Comparison of ENCODE assay signal across 8 mouse cellular contexts in the genomic region with DNA sequence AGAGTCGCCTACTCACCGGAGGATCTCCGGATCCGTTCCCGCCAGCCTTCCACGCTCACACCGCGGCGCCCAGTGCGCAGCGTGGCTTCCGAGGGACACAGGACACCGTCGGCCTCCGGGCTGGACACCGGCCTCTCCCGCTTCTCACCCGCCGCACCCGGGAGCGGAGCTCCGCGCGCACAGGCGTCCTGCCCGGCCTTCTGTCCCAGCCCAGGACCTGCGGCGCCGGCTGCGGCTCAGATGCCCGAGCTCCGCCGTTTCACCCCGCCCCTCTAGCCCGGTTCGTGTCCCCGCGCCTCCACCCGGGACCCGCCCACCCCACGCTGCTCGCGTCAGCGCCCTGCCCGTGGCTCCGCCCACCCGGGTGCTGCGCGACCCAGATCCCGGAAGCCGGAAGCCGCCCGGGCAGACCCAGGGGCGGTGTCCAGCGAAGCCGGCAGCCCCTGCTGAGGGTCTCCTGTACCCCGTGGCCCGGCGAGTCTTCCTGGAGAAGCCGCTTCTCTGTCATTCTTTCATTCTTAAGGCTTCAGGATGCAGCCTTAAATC. TPM values are rescaled to one million over a fixed set of nuclear protein-coding genes. Genes with fewer than 3 reads are reported as not detected.
A peak's percentile ranks its signal among the peaks of the same experiment; 100 is the strongest.
DNase-seq lines count a peak whose midpoint lies in the region; ATAC-seq lines count a peak whose summit lies in the region.

A gene (minus strand): TSS at position 272 of the 546 bp plus-strand sequence.

- ATAC-seq in hematopoietic stem cell, adult 5-6 weeks (replicated peaks in 1 of 2; ENCODE audit: insufficient read depth in 1 of 2, low FRiP score in 2 of 2, low TSS enrichment in 1 of 2, low read depth in 1 of 2, poor library complexity in 2 of 2, severe bottlenecking in 2 of 2), result peak; percentile 79 to 91

- DNase-seq in Muller cell, postnatal 12 days (ENCODE audit: inconsistent ontology term), result peak; percentile 95
- peak; percentile 83 for DNase-seq in cerebellum, adult 8-10 months
- DNase-seq in forelimb bud, embryonic 11.5 days (ENCODE audit: low read depth, low spot score), result peak; percentile 81
- peak; percentile 82 to 88 for DNase-seq in layer of hippocampus, postnatal 10 days (ENCODE audit: low spot score in 2 of 2)
- peak; percentile 93 for DNase-seq in lung, postnatal 10 days
- DNase-seq in ovary, postnatal 14 days (ENCODE audit: low spot score), result peak; percentile 86
- peak; percentile 85 to 92 for DNase-seq in thymus, postnatal 10 days (ENCODE audit: low spot score in 2 of 2)

RNA-seq across cellular contexts. Expression of the gene that starts here (rescaled TPM):
- total RNA-seq in hematopoietic stem cell, adult 5-6 weeks (2017), result 4.2 and 4.3 TPM in 2 replicates
- 1 to 10 TPM; 3.0 to 3.3 TPM for total RNA-seq in layer of hippocampus, postnatal 10 days (2021)

Comparison
In these comparisons a context has a peak if more than half of its experiments do, and no peak if none do; other contexts are left out.
1. Peak in every context shown above with its lines: DNase-seq and ATAC-seq.